41 mouse cellular contexts compared by ENCODE assay signal in genomic region chr13:92540997-92541396, GRCm38 (mm10). TPM values are rescaled to one million over a fixed set of nuclear protein-coding genes. Genes with fewer than 3 reads are reported as not detected.
"Had no signal": no experiment of that assay in that cellular context is flagged by ENCODE, and none has a peak within 500 bp of the region (broad histone marks: within the 10 kb centered on the region; RNA-seq: fewer than 3 reads in every experiment).

No protein-coding gene starts in this region.

- H3K4me2 ChIP-seq: heart, embryonic 11.5 days; heart, embryonic 13.5 days; heart, embryonic 15.5 days; hindbrain, embryonic 13.5 days; hindbrain, embryonic 15.5 days; limb, embryonic 13.5 days; limb, embryonic 15.5 days; liver, embryonic 12.5 days had no signal

- H3K9me3 ChIP-seq: heart, embryonic 13.5 days; heart, embryonic 15.5 days; hindbrain, embryonic 13.5 days; hindbrain, embryonic 15.5 days; limb, embryonic 13.5 days; limb, embryonic 15.5 days; liver, embryonic 12.5 days had no signal

- DNase-seq: gastrocnemius, postnatal 14 days; gastrocnemius, postnatal 36 days; heart, adult 11 months; heart, adult 2 months; heart, postnatal 14 days; heart, postnatal 36 days; kidney, adult 18-20 months; kidney, adult 9 months; kidney, postnatal 14 days; kidney, postnatal 36 days; layer of hippocampus, adult 9-11 months; layer of hippocampus, postnatal 36 days; left cerebral cortex, postnatal 4 days had no signal

- H3K27ac ChIP-seq: heart, adult 2 months; heart, embryonic 13.5 days; heart, embryonic 15.5 days; hindbrain, embryonic 13.5 days; hindbrain, embryonic 15.5 days; hindbrain, postnatal 0 days; kidney, postnatal 0 days; limb, embryonic 13.5 days; limb, embryonic 15.5 days; liver, embryonic 12.5 days; liver, embryonic 14.5 days had no signal

- H3K4me3 ChIP-seq: heart, adult 2 months; heart, embryonic 13.5 days; heart, embryonic 15.5 days; hindbrain, embryonic 13.5 days; hindbrain, embryonic 15.5 days; limb, embryonic 13.5 days; limb, embryonic 15.5 days; liver, embryonic 12.5 days had no signal

- H3K36me3 ChIP-seq: heart, embryonic 13.5 days; heart, embryonic 15.5 days; hindbrain, embryonic 13.5 days; hindbrain, embryonic 15.5 days; limb, embryonic 13.5 days; limb, embryonic 15.5 days; liver, embryonic 12.5 days had no signal

- H3K9ac ChIP-seq: heart, embryonic 13.5 days; heart, embryonic 15.5 days; hindbrain, embryonic 13.5 days; hindbrain, embryonic 15.5 days; limb, embryonic 13.5 days; limb, embryonic 15.5 days; liver, embryonic 12.5 days; liver, embryonic 14.5 days had no signal

- H3K27me3 ChIP-seq: heart, embryonic 13.5 days; heart, embryonic 15.5 days; hindbrain, embryonic 13.5 days; hindbrain, embryonic 15.5 days; limb, embryonic 13.5 days; limb, embryonic 15.5 days; liver, embryonic 12.5 days had no signal

- ATAC-seq: hindbrain, postnatal 0 days; intestine, embryonic 16.5 days; liver, embryonic 12.5 days had no signal

- H3K4me1 ChIP-seq: heart, embryonic 13.5 days; heart, embryonic 15.5 days; hindbrain, embryonic 13.5 days; hindbrain, embryonic 15.5 days; limb, embryonic 13.5 days; limb, embryonic 15.5 days; liver, embryonic 12.5 days had no signal

RNA-seq across cellular contexts. Expression of gene Spz1, which starts 35.0 kb away (rescaled TPM):
- total RNA-seq: gastrocnemius, adult 18-20 months; gastrocnemius, adult 8-10 months; gastrocnemius, postnatal 14 days; gastrocnemius, postnatal 36 days; heart, adult 2 months; heart, postnatal 14 days; heart, postnatal 36 days; hematopoietic stem cell, adult 5-6 weeks; hindbrain, postnatal 0 days; layer of hippocampus, adult 18-20 months; layer of hippocampus, adult 8-10 months; layer of hippocampus, postnatal 14 days; layer of hippocampus, postnatal 36 days; left cerebral cortex, adult 18-20 months; left cerebral cortex, adult 8-10 months; left cerebral cortex, postnatal 10 days; left cerebral cortex, postnatal 25 days; left cerebral cortex, postnatal 4 days; liver, adult 2 months had no signal
- polyA plus RNA-seq: heart, embryonic 11.5 days; heart, embryonic 13.5 days; heart, embryonic 15.5 days; heart, postnatal 0 days; hindbrain, embryonic 11.5 days; hindbrain, embryonic 13.5 days; hindbrain, embryonic 15.5 days; hindbrain, postnatal 0 days; intestine, embryonic 14.5 days; intestine, embryonic 16.5 days; kidney, postnatal 0 days; large intestine, adult 2 months; limb, embryonic 11.5 days; limb, embryonic 13.5 days; limb, embryonic 15.5 days; liver, adult 2 months; liver, embryonic 12.5 days; liver, embryonic 14.5 days had no signal

RNA-seq across cellular contexts. Expression of gene Fam151b, which starts 57.2 kb away (rescaled TPM):
- polyA plus RNA-seq: heart, embryonic 11.5 days; heart, embryonic 15.5 days; intestine, embryonic 16.5 days; liver, embryonic 12.5 days had no signal
